Mouse (Mus musculus) retina, adult 2 months (tissue): ENCODE results near the gene Lamb3.
A peak's percentile ranks its signal among the peaks of the same experiment; 100 is the strongest.

ENCODE experiments used
- DNase-seq: peaks from one replicate; pipeline ENCODE4 v3.0.0-alpha.2; 2012; ENCODE audit warnings: low read depth, low spot score

Gene Lamb3

DNA sequence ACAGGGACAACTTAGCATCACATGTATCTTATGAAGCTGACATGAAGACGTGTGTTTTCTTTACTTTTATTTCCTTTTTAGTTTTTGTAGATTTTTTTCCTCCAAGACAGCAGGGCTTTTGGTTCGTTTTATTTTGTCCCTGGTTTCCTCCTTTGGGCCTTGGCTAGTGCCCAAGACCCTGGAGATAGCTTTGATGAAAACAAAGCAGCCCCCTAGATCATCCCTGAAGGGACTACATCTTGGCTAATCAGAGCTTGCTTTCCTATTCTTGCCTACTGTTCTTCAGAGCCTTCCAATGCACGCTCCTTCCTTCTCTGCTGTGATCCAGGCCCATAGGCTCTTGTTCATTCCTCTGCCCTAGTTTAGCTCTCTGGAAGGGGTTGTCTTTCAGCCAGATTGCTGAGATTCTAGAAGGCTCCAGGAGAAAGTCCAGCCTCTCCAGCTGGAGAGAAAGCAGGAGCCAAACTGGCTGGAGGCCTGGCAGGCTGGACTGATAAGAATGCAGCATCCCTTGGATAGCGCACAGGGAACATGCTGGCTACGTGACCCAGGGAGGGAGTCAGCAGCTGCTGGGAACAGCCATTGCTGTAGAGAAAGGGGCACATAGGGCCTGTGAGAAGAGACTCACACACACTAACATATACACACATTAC lies 108.3 kb downstream of the Lamb3 start:
- no peak for DNase-seq

DNA sequence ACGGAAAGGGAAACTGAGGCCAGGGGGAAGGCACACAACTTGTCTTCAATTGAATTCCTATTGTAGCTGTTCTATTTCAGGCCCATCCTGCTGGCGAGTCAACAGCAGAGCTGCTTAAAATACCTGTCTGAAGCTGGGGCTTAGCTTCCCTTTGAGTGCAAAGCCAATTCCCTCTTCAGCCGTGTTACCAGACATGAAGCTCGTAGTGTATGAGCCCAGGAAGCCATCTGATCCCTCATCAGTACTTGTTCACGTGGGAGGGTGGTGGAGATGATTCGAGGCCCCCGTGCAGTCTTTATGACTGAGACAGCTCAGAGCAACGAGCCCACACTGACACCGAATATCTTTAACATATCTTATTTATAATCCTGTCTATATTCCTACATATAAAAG lies 108.9 kb downstream of the Lamb3 start:
- DNase-seq: no peak

DNA sequence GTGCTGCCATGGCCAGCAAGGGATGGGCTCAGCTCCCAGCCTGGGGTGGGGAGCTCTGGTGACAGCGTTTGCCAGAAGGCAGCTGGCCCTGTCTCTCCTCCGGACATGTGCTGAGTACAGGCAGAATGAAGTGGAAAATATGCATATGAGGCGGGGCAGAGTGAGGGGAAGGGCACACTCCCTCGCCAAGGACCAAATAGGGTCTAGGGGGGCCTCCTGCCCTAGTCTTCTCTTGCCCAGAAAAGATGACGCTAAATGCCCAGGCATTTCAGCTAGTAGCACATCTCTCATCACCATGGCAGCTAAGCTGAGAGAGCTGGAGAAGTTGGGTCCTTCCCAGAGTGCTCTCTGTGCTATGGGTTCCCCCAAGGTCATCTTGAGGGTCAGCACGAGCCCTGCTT lies 109.7 kb downstream of the Lamb3 start:
- no peak for DNase-seq

DNA sequence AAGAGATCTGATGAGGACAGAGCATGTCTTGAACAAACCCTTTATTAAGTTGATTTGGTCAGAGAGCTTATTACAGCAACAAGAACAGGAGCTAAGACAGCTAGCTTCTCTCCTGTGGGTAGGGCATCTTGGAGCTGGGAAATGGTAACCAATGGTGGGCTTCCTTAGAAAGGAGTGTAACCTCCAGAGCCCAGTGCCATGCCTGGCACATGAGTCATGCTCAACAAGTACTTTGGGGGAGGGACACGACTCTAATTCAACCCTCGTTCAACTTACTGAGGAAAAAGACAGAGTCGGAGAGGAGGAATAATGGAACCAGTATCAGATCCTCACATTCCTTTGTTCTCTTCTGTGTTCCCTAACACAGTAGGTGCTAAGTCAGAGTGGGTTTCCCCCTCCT lies 112.2 kb downstream of the Lamb3 start:
- no peak for DNase-seq

DNA sequence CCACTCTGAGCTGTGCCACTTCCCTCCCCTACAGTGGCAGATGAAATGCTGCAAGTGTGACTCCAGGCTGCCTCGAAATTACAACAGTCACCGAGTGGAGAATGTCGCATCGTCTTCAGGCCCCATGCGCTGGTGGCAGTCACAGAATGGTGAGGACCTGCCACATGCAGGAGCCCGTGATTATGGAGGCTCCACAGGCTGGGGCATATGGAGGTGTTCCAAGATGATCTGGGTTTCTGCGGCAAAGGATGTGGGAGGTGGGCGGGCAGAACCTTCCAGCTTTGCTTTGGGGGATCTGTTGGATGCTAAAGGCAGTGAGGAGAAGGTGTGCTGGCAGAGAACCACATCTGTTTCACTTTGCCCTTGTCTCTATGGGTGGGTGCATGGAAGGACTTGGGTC lies 112.9 kb downstream of the Lamb3 start:
- DNase-seq: no peak

DNA sequence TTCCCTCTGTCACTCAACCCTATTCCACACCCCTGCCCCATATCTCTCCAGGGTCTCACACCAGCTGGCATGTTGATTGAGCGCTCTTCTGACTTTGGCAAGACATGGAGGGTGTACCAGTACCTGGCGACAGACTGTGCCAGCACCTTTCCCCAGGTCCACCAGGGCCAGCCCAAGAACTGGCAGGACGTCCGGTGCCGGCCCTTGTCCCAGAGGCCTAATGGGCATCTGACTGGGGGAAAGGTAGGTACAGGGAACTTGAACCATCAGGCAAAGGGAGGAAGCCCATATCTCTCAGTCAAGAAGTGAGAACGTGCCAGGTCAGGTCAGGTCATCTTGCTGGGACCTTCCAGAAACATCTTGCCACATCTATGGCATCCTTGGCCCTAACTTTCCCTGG lies 116.2 kb downstream of the Lamb3 start:
- no peak for DNase-seq

DNA sequence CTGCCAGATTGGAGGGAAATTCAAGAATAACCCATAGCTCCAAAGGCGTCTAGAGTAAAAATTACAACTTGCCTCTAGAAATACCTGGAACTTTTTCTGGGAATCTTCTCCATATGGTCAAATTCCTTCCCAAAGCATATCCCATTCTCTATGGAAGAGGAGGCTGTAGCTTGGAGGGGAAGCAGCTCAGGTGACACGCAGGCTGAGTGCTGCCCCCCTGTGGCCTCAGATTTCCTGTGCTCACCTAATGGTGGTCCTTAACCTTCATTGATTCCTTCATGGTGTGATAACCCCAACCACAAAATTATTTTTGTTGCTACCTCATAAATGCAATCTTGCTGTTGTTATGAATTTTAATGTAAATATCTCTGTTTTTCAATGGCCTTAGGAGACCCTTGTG lies 116.7 kb downstream of the Lamb3 start:
- DNase-seq: no peak

DNA sequence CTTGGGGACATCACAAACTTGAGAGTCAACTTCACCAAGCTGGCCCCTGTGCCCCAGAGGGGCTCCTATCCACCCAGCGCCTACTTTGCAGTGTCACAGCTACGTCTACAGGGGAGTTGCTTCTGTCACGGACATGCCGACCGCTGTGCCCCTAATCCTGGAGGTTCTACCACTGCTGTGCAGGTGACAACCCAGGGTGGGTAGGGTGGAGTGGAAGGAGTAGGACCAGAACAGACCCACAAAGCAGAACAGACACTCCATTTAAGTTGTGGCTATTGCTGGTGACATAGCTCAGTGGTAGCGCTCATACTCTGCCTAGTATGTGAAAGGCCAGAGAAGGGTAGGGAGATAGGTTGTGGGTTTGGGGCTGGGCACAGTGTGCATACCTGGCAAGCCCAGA lies 118.4 kb downstream of the Lamb3 start:
- no peak for DNase-seq

DNA sequence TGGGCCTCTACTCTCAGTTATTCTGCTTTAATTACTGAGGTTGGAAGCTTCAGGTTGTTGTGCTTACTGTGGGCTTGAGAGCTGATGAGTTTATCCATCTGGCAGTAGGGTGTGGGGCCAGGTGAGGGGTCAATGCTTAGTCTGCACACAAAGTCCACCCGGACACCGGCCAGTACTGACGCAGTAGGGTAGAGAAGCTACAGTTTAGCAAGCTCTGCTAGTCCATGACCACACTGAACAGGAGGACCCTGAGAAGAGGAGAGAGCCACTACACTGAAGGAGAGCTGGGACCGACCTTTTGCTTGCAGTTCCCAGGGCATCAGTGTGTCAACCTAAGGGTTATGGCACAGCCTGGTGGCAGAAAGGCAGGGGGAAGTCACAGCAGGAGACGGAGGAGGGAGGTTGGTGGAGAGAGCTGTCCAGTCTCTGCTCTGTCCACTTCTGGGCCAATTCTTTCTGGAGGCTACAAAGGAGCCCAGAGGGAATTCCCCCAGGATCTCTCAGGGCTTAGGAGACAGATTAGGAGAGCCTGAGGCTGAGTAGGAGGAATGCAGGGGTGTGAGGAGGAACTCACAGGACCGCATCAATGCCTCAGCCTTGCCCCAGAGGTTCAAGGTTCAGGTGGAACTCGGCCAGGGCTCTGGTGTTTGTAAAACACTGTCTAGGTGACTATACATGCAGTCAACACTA lies 119.1 kb downstream of the Lamb3 start:
- no peak for DNase-seq

DNA sequence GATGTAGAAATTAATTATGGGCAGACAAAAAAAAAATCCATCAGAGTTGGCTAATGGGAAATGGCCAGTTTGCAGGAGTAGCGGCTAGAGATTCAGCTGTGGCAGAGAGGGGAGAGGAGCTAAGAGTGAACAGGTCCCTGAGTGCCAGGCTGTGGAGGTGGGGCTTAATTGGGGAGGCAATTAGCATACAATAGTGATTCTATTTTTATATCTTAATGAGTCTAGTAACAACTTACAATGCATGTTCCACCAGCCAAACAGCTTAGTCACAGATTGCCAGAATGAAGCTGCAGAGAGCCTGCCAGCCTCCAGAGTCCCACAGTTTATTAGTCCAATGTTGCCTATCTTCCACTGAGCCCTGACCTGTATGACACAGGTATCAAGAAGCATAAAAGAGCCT lies 119.7 kb downstream of the Lamb3 start:
- DNase-seq: no peak

DNA sequence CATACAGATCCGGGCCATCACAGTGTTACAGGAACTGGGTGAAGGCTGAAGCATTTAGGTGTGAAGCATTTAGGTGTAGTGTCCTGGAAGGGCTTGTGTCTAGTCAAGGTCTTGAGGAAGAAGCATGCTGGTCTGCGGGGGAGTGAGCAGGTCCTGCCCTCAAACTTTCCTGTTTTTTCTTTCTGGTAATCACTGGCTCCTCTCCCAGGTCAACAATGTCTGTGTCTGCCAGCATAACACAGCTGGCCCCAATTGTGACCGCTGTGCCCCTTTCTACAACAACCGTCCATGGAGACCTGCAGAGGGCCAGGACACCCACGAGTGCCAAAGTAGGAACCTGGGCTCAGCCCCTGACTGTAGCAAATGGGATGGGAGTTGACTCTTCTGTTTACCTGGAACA lies 120.2 kb downstream of the Lamb3 start:
- DNase-seq: no peak

DNA sequence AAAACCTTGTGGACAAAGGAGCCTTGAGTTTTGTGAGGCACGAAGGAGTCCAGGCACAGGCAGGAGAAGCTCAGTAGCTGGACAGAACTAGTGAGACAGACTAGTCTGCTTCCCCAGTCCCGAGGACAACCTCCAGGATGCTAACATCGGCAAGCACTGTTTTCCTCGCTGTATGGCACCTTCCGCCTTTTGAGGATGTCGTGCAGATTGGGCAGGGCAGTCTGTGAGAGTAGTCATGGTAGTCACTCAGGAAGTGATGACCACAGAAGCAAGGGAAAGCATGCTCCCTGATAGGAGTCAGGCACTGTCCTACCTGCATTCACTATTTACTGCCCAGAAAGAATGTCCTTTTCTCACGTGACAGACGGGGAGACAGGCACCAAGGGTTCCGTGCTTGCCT lies 122.1 kb downstream of the Lamb3 start:
- no peak for DNase-seq

DNA sequence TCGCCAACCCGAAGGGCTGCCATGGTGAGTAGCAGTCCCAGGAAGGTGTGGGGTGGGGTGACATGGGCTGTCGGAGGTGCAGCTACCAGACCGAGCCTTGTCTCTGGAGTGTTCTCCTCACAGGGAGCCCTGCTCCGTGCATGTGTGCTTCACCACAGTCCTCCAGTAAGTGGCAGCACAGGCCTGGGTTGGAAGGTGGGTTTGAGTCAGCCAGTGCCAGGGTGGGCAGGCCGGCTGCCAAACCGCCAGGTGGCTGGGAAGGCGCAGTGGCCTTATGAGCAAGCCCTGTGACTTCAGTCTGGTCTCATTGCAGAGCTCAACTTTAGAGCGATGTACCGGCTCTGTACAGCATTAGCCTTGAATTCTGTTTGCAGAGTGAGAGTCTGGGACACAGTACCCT lies 122.7 kb downstream of the Lamb3 start:
- DNase-seq: peak; percentile 30

DNA sequence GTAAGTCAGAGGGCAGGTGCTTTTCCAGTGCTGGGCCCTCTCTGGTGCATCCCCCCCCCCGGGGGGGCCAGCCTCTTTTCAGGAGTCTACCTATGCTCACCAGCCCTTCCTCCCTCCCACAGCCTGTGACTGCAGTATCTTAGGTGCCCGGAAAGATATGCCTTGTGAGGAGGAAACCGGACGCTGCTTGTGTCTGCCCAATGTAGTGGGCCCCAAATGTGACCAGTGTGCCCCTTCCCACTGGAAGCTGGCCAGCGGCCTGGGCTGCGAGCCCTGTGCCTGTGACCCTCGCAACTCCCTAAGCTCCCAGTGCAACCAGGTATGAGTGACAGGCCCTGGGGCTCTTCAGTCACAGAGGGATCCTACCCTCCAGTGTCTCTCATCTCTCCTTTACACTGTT lies 123.1 kb downstream of the Lamb3 start:
- DNase-seq: no peak

DNA sequence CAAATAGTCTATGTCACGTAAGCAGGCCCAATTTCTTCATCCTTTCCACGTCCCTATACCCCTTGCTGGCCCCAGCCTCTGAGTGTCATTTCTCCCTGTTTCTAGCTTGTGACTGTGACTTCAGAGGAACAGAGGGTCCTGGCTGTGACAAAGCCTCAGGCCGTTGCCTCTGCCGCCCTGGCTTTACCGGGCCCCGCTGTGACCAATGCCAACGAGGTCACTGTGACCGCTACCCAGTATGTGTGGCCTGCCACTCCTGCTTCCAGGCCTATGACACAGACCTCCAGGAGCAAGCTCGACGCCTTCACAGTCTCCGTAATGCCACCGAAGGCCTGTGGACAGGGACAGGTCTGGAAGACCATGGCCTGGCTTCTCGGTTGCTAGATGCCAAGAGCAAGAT lies 124.5 kb downstream of the Lamb3 start:
- no peak for DNase-seq

DNA sequence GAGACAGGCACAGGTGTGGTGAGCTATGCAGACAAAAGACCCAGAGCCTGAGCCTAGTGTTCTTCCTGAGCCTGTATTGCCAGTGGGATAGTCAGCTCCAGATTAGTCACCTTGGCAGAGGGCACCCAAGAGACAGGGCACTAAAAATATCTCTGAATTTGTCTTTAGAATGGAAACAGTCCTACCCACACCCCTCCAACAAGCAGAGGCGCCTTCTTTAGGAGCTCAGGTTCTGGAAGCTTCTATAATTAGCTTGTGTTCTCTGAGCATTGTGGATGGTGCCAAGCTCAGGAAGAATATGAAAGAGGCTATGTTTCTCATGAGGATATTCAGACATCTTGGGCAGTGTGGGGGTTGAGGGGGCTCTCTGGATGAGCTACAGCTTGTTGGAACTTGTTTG lies 125.2 kb downstream of the Lamb3 start:
- DNase-seq: no peak

DNA sequence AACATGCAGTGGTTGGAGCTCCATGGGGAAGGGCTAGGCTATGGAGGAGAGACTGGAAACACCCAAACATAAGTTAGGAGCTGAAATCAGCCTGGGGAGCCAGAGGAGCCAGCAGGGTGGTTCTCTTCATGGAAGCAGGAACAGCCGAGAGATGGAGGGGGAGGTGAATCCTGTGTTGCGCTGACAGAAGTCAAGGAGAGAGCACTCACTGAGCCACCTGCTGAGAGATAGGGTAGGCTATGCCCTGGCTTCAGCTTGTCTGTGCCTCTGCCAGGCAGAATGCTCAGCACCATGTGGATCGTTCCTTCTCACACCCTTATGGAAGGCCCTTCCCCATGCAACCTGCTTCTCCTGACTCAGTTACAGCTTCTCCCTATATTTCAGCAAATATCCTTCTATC lies 126.3 kb downstream of the Lamb3 start:
- no peak for DNase-seq

DNA sequence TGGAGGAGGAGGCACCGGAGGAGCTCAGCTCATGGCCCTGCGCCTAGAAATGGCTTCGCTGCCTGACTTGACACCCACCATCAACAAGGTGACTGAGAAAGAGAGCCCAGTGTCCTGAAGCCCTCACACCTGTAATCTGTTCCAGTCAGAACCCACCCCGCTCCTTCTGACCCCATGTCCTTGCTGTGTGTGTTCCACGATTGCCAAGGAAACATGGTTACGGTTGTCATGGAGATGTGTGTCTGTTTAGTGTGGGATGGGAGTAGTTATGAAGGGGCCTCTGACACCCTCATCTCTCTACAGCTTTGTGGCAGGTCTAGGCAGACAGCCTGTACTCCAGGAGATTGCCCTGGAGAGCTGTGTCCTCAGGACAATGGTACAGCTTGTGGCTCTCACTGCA lies 127.0 kb downstream of the Lamb3 start:
- DNase-seq: no peak

DNA sequence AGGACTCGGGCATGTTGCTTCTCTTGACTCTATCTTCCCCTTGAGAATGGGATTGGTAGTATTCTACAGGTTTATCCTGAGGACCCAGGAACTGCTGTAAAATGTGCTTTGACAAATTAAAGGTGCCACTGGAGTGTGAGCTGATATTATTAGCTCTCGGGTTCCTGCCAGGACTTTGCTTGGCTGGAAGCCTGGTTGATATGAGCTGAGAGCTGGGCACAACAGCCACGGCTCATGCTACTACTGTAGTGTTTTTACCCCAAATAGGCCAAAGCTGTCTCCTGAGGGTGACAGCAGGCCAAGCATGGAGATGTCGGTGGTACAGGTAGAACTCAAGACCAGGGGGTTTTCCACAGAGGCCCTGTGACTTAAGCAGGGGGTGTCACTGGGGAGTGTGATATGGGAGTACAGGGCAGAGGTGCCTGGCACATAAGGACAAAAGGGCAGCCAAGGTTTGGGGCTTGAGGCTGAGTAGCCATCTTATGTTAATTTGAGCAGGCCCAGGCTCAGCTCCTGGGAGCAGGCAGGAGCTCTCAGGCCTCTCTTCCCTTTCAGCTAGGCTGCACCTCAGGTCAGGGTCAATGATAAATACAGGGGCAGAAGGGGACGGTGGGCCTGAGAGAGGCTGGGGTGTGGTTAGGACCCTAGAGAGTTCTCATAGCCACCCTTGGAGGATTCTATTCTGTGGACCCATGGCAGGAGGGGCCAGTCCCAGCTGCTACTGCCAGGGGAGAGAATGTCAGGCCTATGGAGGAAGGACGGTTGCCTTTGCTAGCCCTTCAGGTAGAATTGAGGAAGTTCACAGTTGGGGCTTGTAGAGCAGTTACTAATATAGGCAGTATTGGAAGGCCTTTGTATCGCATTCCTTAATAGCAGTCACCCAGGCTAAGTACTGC lies 128.9 kb downstream of the Lamb3 start:
- DNase-seq: no peak

DNA sequence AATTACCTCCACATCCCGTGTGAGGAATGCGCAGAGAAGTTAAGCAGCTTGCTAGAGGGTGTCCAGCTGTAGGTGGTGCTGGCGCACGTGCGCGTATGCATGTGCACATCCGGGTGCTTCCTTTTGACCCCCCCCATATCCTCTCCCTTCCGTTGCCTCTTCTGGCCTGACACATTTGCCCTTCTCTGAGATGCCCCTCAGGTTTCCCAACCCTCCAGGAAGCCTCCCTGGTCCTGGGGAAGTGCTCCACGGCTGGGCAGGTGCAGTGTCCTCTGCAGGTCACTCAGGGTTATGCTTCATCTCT lies 129.5 kb downstream of the Lamb3 start:
- no peak for DNase-seq

DNA sequence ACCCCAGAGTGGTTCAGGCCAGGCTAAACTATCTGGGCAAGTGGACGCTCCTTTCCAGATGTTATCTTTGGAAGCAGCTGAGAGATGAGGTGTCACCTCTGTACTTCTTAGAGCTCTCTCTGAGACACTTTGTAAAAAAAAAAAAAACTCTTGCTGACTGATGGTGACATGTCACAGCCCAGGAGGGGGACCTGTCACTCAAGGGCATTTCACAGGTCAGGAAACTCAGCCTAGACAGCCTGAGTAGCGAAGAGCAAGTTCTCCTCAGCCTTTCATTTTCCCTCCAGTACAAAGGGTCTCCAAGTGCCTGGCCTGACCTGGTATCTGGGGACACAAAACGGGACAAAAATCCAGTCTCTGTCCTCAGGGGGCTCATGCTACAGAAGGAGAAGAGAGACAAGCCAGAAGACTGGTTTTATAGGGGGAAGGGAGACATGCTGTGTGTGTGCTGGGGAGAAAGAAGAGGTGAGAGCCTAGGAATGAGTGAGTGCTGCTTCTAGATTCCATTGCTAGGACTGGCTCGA lies 130.3 kb downstream of the Lamb3 start:
- DNase-seq: no peak

DNA sequence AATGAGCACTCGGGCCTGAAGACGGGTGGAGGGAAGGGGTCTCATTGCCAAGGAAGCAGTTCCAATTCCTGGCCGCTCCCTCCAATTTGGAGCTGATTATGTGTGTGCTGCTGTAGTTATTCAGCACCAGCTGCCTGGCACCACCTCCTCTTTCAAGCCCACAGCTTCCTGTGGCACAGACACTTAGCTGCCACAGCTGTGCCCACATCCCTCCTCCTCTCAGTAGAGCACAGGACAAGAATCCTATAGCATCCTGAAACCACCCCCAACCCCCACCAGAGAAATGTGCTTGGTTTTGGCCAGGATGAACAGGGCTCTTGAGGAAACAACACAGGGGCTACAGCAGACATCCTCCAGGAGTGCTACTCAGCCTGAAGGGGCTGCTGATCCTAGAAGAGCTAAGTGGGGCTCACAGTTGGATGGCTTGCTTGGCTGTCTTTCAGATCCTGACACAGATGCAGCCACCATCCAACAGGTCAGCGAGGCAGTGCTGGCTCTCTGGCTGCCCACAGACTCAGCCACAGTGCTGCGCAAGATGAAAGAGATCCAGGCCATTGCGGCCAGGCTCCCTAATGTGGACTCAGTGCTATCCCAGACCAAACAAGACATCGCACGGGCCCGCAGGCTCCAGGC lies 131.0 kb downstream of the Lamb3 start:
- no peak for DNase-seq
